Mouse (Mus musculus) small intestine, adult 2 months (tissue): ENCODE results near the gene Whamm. TPM values are rescaled to one million over a fixed set of nuclear protein-coding genes. Genes with fewer than 3 reads are reported as not detected.

Experiments
- H3K27ac ChIP-seq: fragments of 200-500 bp; 2 replicates; pipeline ENCODE4 v1.5.1; 2012; ENCODE audit warnings: low read depth, low read length, control low read depth, inconsistent platforms; ENCODE audit not compliant: insufficient read depth
- H3K27me3 ChIP-seq: fragments of 200-500 bp; 2 replicates; pipeline ENCODE4 v1.6.1; 2012; ENCODE audit warnings: mild to moderate bottlenecking, moderate library complexity, low read length, inconsistent platforms; ENCODE audit not compliant: control insufficient read depth, insufficient read depth
- H3K36me3 ChIP-seq: fragments of 200-500 bp; 2 replicates; pipeline ENCODE4 v1.6.1; 2012; ENCODE audit warnings: mild to moderate bottlenecking, low read length, control low read depth, inconsistent platforms; ENCODE audit not compliant: control insufficient read depth, insufficient read depth
- H3K4me1 ChIP-seq: fragments of 200-500 bp; 2 replicates; pipeline ENCODE4 v1.6.1; 2012; ENCODE audit warnings: low read length, inconsistent platforms, mixed read lengths; ENCODE audit not compliant: control insufficient read depth, insufficient read depth, insufficient read length
- H3K4me3 ChIP-seq: fragments of 200-500 bp; 2 replicates; pipeline ENCODE4 v1.5.1; 2012; ENCODE audit warnings: low read depth, mild to moderate bottlenecking, control low read depth, inconsistent platforms, low read length, moderate library complexity
- CTCF ChIP-seq: fragments of 200-500 bp; IDR thresholded peaks from 2 replicates; pipeline ENCODE4 v1.5.1; 2012; ENCODE audit warnings: low read depth, mild to moderate bottlenecking, control low read depth, inconsistent platforms, low read length, moderate library complexity, mixed read lengths; ENCODE audit not compliant: insufficient replicate concordance, insufficient read length; ENCODE audit errors: extremely low read depth
- POLR2A ChIP-seq: fragments of 200-500 bp; IDR thresholded peaks from 2 replicates; pipeline ENCODE4 v1.6.1; 2012; ENCODE audit warnings: low read depth, mild to moderate bottlenecking, control low read depth, inconsistent platforms, low read length, moderate library complexity
- WGBS: fragments of 180-500 bp; shearing (Covaris S2); methylation state at CpG from one replicate; pipeline ENCODE4 v1.1.7; 2018; 5-methylcytosine and 5-hydroxymethylcytosine counted together
- polyA plus RNA-seq: library from polyadenylated mRNA; depleted of rRNA; stranded (reverse); fragments of >200 nt; gene quantifications from 2 replicates; pipeline ENCODE4 v1.2.3, GENCODE M21; 2012

Gene Whamm
- polyA plus RNA-seq, 1 experiment: 34.0 TPM

- H3K4me1 ChIP-seq: no peaks in the 10 kb centered on the region
- no peak overlapping the region for H3K4me3 ChIP-seq
- H3K36me3 ChIP-seq: peaks cover 2% of the 10 kb centered on the region
- 58% methylated on average over 2 of the region's 2 CpGs for WGBS
- no peak overlapping the region for H3K27ac ChIP-seq
- TF ChIP-seq POLR2A (no peak), CTCF (no peak)
- H3K27me3 ChIP-seq: no peaks in the 10 kb centered on the region
Measured at GRCm38 (mm10) chr7:81539565-81539964, 31.5 kb upstream of the Whamm start.

DNA sequence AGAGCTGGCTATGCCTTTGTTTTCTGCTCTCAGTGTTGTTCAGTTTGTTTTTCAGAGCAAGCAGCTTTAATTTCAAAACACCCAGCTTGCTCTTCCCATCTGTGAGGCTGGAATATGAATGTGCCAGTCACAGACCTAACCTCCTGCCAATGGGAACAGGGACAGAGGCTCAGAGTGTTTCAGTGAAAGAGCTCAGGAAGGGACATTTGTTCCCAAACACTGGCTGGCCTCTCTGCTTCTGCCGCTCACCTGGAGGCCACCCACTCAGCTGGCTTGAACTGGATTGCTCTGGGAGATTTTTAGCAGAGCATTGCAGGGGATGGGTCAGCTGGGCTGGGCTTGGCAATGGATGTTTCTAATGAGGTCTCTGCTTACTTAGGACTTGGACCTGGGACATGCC lies 30.1 kb upstream of the Whamm start:
- H3K27me3 ChIP-seq: no peaks in the 10 kb centered on the region
- H3K27ac ChIP-seq: no peak overlapping the region
- TF ChIP-seq CTCF (no peak), POLR2A (no peak)
- no peaks in the 10 kb centered on the region for H3K36me3 ChIP-seq
- H3K4me1 ChIP-seq: no peaks in the 10 kb centered on the region
- H3K4me3 ChIP-seq: no peak overlapping the region
- WGBS: 39% methylated on average over 1 of the region's 1 CpGs

DNA sequence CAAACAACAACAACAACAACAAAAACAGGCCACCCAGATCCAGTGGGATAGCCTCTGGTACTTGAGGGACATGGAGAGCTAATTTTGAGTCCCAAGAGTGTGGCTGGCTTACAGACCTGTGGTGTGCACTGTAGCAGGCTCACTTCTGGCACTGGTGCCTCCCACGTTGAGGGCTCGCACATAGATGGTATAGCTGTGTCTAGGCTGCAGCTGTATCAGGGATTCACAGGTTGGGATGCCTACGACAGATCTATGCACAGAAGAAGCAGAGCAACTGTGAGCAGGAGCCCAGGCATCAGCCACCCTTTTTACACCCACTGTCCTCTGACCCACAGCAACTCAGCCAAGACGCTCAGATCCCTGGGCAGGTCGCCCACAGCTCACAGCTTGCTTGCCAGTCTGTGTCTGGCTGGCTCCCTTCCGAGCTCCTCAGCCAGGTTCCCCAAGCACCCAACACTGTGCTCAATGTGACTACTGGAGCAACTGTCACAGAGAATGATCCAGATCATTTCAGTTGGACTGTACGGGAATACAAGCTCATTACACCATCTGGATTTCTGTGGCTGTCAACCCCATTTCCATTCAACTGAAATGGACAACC lies 29.0 kb upstream of the Whamm start:
- H3K27me3 ChIP-seq: no peaks in the 10 kb centered on the region
- WGBS: 72% methylated on average over 7 of the region's 7 CpGs

GRCm38 (mm10) chr7:81542934-81543333 lies 28.1 kb upstream of the Whamm start:
- TF ChIP-seq CTCF (no peak), POLR2A (no peak)
- Histone ChIP-seq H3K4me1 (no peaks in the 10 kb centered on the region), H3K27ac (no peak overlapping the region), H3K4me3 (no peak overlapping the region), H3K27me3 (no peaks in the 10 kb centered on the region), H3K36me3 (no peaks in the 10 kb centered on the region)
- 25% methylated on average over 8 of the region's 8 CpGs for WGBS

More for the DNA sequence above, 29.0 kb upstream of the Whamm start:
- TF ChIP-seq CTCF (no peak), POLR2A (no peak)
- no peak overlapping the region for H3K4me3 ChIP-seq
- H3K4me1 ChIP-seq: no peaks in the 10 kb centered on the region
- H3K36me3 ChIP-seq: no peaks in the 10 kb centered on the region
- no peak overlapping the region for H3K27ac ChIP-seq

- no peaks in the 10 kb centered on the region for H3K4me1 ChIP-seq
- H3K36me3 ChIP-seq: no peaks in the 10 kb centered on the region
- peak overlapping the region; percentile 25; the same call in 1 of the 2 replicates for H3K4me3 ChIP-seq
- no peak overlapping the region for H3K27ac ChIP-seq
- H3K27me3 ChIP-seq: no peaks in the 10 kb centered on the region
- no peak for TF ChIP-seq POLR2A
- TF ChIP-seq CTCF: no peak
- 59% methylated on average over 11 of the region's 11 CpGs for WGBS
Measured at GRCm38 (mm10) chr7:81548864-81549263, 22.2 kb upstream of the Whamm start.

- H3K4me3 ChIP-seq: no peak overlapping the region
- no peaks in the 10 kb centered on the region for H3K4me1 ChIP-seq
- H3K27ac ChIP-seq: no peak overlapping the region
- H3K36me3 ChIP-seq: no peaks in the 10 kb centered on the region
- no peaks in the 10 kb centered on the region for H3K27me3 ChIP-seq
- WGBS: 48% methylated on average over 4 of the region's 4 CpGs
- TF ChIP-seq CTCF (no peak), POLR2A (no peak)
Measured at GRCm38 (mm10) chr7:81553589-81553988, 17.5 kb upstream of the Whamm start.

GRCm38 (mm10) chr7:81554369-81554768 lies 16.7 kb upstream of the Whamm start:
- 84% methylated on average over 2 of the region's 2 CpGs for WGBS
- Histone ChIP-seq H3K4me3 (no peak overlapping the region), H3K36me3 (no peaks in the 10 kb centered on the region), H3K4me1 (no peaks in the 10 kb centered on the region), H3K27me3 (no peaks in the 10 kb centered on the region), H3K27ac (no peak overlapping the region)
- TF ChIP-seq POLR2A: no peak
- TF ChIP-seq CTCF: no peak

DNA sequence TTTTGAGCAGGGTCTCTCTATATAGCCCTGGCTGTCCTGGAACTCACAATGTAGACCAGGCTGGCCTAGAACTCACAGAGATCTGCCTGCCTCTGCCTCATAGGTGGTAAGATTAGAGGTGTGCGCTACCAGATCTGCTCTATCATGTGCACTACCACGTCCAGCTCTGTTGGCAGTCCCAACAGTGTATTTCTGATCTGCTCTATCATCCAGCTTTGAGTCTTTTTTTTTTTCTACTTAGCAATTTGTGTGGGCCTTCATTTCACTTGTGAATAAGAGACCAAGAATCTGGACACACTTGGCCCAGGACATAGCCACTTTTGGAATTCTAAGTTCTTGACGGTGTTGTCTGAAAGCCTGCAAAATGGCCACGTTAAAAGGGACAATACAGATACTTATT lies 14.2 kb upstream of the Whamm start:
- Histone ChIP-seq H3K4me3 (no peak overlapping the region), H3K36me3 (no peaks in the 10 kb centered on the region), H3K27ac (no peak overlapping the region), H3K27me3 (no peaks in the 10 kb centered on the region), H3K4me1 (no peaks in the 10 kb centered on the region)
- 76% methylated on average over 4 of the region's 4 CpGs for WGBS
- TF ChIP-seq POLR2A (no peak), CTCF (no peak)
